Mouse (Mus musculus) liver, embryonic 13.5 days (tissue): ENCODE data around the gene Fibp. TPM values are rescaled to one million over a fixed set of nuclear protein-coding genes. Genes with fewer than 3 reads are reported as not detected.

Experiments
- ATAC-seq: fragments of 200-750 bp; cut with Nextera tagmentation; 2 replicates; pipeline ENCODE4 v1.8.0; 2017; ENCODE audit warnings: low read depth, mild to moderate bottlenecking, moderate number of reproducible peaks, moderate library complexity
- DNase-seq: peaks from one replicate; pipeline ENCODE4 v3.0.0; 2022
- H3K27ac ChIP-seq: fragments of 300-500 bp; sonication (generic); 2 replicates; pipeline ENCODE4 v1.5.1; 2015; ENCODE audit warnings: moderate library complexity, mild to moderate bottlenecking, inconsistent platforms
- H3K27me3 ChIP-seq: fragments of 300-500 bp; sonication (generic); 2 replicates; pipeline ENCODE4 v1.6.1; 2015; ENCODE audit warnings: mild to moderate bottlenecking, inconsistent platforms
- H3K36me3 ChIP-seq: fragments of 300-500 bp; sonication (generic); 2 replicates; pipeline ENCODE4 v1.6.1; 2015; ENCODE audit warnings: mild to moderate bottlenecking, inconsistent platforms
- H3K4me1 ChIP-seq: fragments of 300-500 bp; sonication (generic); replicated peaks from 2 replicates; pipeline ENCODE4 v1.6.1; 2015; ENCODE audit warnings: inconsistent platforms
- H3K4me2 ChIP-seq: fragments of 300-500 bp; sonication (generic); 2 replicates; pipeline ENCODE4 v1.6.1; 2015; ENCODE audit warnings: inconsistent platforms, mild to moderate bottlenecking, moderate library complexity
- H3K4me3 ChIP-seq: fragments of 300-500 bp; sonication (generic); replicated peaks from 2 replicates; pipeline ENCODE4 v1.5.1; 2015; ENCODE audit warnings: mild to moderate bottlenecking, inconsistent platforms
- H3K9ac ChIP-seq: fragments of 300-500 bp; sonication (generic); 2 replicates; pipeline ENCODE4 v1.6.1; 2015; ENCODE audit warnings: mild to moderate bottlenecking, inconsistent platforms
- H3K9me3 ChIP-seq: fragments of 300-500 bp; sonication (generic); replicated peaks from 2 replicates; pipeline ENCODE4 v1.6.1; 2016; ENCODE audit warnings: inconsistent platforms
- WGBS: fragments of 180-500 bp; shearing (Covaris S2); methylation state at CpG from one replicate; pipeline ENCODE4 v1.1.7; 2015; ENCODE audit not compliant: insufficient replicate concordance; 5-methylcytosine and 5-hydroxymethylcytosine counted together
- polyA plus RNA-seq: library from polyadenylated mRNA; unstranded; fragments of >200 nt; fragmentation: Nextera tagmentation; extraction: Ambion mirVana; gene quantifications from 2 replicates; pipeline ENCODE4 v1.2.1, GENCODE M21; 2015

The Fibp gene
- polyA plus RNA-seq, 1 experiment from 2014 or later, result 34.0 TPM

- WGBS, result 65% methylated on average over 6 of the region's 6 CpGs
These were observed 6.6 kb downstream of the Fibp start for GRCm38 (mm10) chr19:5466916-5467500.

GRCm38 (mm10) chr19:5468374-5468773 lies 8.0 kb downstream of the Fibp start, which contains the start of gene Ctsw:
Gene Ctsw (minus strand): TSS chr19:5468507.
- no peak for ATAC-seq
- Histone ChIP-seq H3K36me3 (peaks cover 42% of the 10 kb centered on the region), H3K27me3 (peaks cover 5% of the 10 kb centered on the region), H3K4me1 (peaks cover 10% of the 10 kb centered on the region), H3K4me2 (no peak within 1 kb of the TSS), H3K4me3 (no peak within 1 kb of the TSS), H3K9me3 (no peaks in the 10 kb centered on the region), H3K27ac (no peak within 1 kb of the TSS), H3K9ac (no peak within 1 kb of the TSS)
- DNase-seq, result no peak
- WGBS, result 38% methylated on average over 5 of the region's 5 CpGs

More at GRCm38 (mm10) chr19:5466916-5467500, 6.6 kb downstream of the Fibp start:
- DNase-seq, result no peak
- no peak overlapping the region for H3K27ac ChIP-seq
- no peak overlapping the region for H3K9ac ChIP-seq
- no peak overlapping the region for H3K4me3 ChIP-seq
- H3K4me2 ChIP-seq, result no peak overlapping the region
- H3K36me3 ChIP-seq, result peaks cover 53% of the 10 kb centered on the region
- H3K27me3 ChIP-seq, result no peaks in the 10 kb centered on the region
- ATAC-seq, result no peak
- peaks cover 9% of the 10 kb centered on the region; the same call in 1 of the 2 replicates for H3K4me1 ChIP-seq
- H3K9me3 ChIP-seq, result no peaks in the 10 kb centered on the region

DNA sequence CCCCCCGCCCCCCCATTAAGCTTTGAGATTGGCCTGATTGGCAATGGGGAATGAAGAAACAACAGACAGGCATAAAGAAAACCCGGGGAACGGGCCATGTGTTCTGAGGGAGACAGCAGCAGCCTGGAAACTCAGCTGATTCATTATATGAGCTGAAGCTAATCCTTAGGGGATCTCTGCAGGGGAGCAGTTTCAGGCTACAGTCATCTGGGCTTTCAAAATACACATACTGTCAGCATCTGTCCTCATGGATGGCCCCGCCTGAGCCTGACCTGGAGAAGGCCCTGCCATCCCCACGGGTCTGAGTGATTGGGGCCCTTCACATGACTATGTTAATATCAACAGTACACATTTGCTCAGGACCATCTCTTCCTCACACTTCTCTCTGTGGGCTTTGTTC lies 11.4 kb downstream of the Fibp start:
- Histone ChIP-seq H3K4me1 (peaks cover 36% of the 10 kb centered on the region), H3K27me3 (peaks cover 33% of the 10 kb centered on the region), H3K36me3 (peaks cover 8% of the 10 kb centered on the region; the same call in 1 of the 2 replicates), H3K4me3 (no peak overlapping the region), H3K27ac (no peak overlapping the region), H3K9ac (no peak overlapping the region), H3K9me3 (no peaks in the 10 kb centered on the region), H3K4me2 (no peak overlapping the region)
- no peak for ATAC-seq
- DNase-seq, result no peak
- 56% methylated on average over 5 of the region's 5 CpGs for WGBS

DNA sequence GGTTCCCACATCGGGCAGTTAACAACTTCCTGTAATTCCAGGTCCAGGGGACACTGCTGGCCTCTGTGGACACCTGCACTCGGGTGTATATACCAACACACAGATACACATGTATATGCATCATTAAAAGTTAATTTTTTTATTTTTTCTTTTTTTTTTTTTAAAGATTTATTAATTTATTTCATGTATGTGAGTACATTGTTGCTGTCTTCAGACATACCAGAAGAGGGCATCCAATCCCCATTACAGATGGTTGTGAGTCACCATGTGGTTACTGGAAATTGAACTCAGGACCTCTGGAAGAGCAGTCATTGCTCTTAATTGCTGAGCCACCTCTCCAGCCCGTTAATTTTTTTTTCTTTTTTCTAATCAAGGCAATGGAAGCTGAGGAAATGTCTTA lies 12.4 kb downstream of the Fibp start:
- no peak overlapping the region for H3K4me2 ChIP-seq
- no peak overlapping the region for H3K9ac ChIP-seq
- H3K9me3 ChIP-seq, result no peaks in the 10 kb centered on the region
- ATAC-seq, result no peak
- no peaks in the 10 kb centered on the region for H3K36me3 ChIP-seq
- H3K27me3 ChIP-seq, result peaks cover 36% of the 10 kb centered on the region
- DNase-seq, result no peak
- H3K4me1 ChIP-seq, result peaks cover 37% of the 10 kb centered on the region
- no peak overlapping the region for H3K27ac ChIP-seq
- no peak overlapping the region for H3K4me3 ChIP-seq
- WGBS, result 48% methylated on average over 3 of the region's 3 CpGs

DNA sequence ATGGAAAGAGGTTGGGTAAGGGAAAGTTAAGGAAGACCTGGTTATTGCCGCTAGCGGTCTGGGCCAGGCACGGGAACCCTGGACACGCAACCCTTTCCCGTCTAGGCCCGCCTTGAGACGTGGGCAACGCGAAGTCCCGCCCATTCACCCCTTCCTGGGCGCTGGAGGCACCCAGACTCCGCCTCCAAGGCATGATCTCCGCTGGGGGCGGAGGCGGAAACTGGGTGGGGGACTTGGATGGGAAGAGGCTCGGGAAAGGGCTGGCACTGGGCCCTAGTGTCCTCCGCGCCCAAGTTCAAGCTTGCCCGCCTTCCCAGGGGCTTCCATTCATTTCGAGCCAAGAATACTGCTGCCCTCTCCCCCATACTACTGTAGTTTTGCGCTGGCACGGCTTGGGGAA lies 13.3 kb downstream of the Fibp start, which contains the start of gene Efemp2:
Efemp2 (plus strand) TSS at position 235 of the 400 bp plus-strand sequence.
- ATAC-seq (peak; percentile 70), DNase-seq (peak; percentile 69)
- peak within 1 kb of the TSS; percentile 60 for H3K27ac ChIP-seq
- H3K4me3 ChIP-seq, result peak within 1 kb of the TSS; percentile 57
- WGBS, result 6% methylated on average over 22 of the region's 22 CpGs
- H3K27me3 ChIP-seq, result peaks cover 36% of the 10 kb centered on the region
- peaks cover 30% of the 10 kb centered on the region for H3K4me1 ChIP-seq
- H3K9me3 ChIP-seq, result no peaks in the 10 kb centered on the region
- H3K4me2 ChIP-seq, result peak within 1 kb of the TSS; percentile 77
- H3K9ac ChIP-seq, result peak within 1 kb of the TSS; percentile 65
- no peaks in the 10 kb centered on the region for H3K36me3 ChIP-seq

- 2% methylated on average over 52 of the region's 68 CpGs for WGBS
- H3K4me1 ChIP-seq, result peaks cover 30% of the 10 kb centered on the region
These were observed 14.1 kb downstream of the Fibp start for GRCm38 (mm10) chr19:5474281-5475068.

DNA sequence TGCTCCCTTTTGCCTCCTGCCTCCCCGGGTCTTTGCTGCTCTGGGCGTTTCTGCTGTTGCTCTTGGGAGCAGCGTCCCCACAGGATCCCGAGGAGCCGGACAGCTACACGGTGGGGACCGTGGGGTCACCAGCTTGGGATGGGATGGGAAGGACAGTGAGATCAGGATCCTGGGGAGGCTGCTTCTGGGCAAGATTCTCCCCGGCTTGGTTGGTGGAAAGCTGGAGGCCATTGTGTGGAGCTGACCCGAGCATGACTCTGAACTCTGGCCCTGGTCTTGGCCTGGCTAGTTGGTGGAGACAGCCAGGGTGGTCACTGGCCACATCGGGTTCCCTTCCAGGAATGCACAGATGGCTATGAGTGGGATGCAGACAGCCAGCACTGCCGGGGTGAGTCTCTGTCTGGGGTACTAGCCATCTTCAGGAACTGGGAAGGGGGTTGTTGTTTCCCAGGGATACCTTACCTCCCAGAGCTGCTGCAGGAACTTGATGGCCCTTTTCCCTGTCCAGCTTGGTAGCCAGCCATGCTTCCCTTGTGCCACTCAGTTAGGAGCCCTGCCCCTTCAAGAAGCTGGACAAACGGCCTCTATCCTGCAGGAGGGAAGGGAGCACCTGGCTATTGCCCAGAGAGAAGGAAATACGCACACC lies 14.8 kb downstream of the Fibp start:
- Histone ChIP-seq H3K9me3 (no peaks in the 10 kb centered on the region), H3K4me2 (peak overlapping the region; percentile 77), H3K36me3 (no peaks in the 10 kb centered on the region), H3K4me1 (peaks cover 30% of the 10 kb centered on the region), H3K27me3 (peaks cover 36% of the 10 kb centered on the region), H3K27ac (peak overlapping the region; percentile 60; the same call in 1 of the 2 replicates), H3K9ac (peak overlapping the region; percentile 65), H3K4me3 (peak overlapping the region; percentile 57)
- DNase-seq (no peak), ATAC-seq (no peak)
- WGBS, result 40% methylated on average over 13 of the region's 13 CpGs

More at GRCm38 (mm10) chr19:5474281-5475068, 14.1 kb downstream of the Fibp start:
- peak overlapping the region; percentile 77 for H3K4me2 ChIP-seq
- ATAC-seq (peak; percentile 49), DNase-seq (no peak)
- H3K9ac ChIP-seq, result peak overlapping the region; percentile 65
- H3K27ac ChIP-seq, result peak overlapping the region; percentile 60
- H3K9me3 ChIP-seq, result no peaks in the 10 kb centered on the region
- H3K36me3 ChIP-seq, result no peaks in the 10 kb centered on the region
- H3K27me3 ChIP-seq, result peaks cover 36% of the 10 kb centered on the region
- H3K4me3 ChIP-seq, result peak overlapping the region; percentile 57

DNA sequence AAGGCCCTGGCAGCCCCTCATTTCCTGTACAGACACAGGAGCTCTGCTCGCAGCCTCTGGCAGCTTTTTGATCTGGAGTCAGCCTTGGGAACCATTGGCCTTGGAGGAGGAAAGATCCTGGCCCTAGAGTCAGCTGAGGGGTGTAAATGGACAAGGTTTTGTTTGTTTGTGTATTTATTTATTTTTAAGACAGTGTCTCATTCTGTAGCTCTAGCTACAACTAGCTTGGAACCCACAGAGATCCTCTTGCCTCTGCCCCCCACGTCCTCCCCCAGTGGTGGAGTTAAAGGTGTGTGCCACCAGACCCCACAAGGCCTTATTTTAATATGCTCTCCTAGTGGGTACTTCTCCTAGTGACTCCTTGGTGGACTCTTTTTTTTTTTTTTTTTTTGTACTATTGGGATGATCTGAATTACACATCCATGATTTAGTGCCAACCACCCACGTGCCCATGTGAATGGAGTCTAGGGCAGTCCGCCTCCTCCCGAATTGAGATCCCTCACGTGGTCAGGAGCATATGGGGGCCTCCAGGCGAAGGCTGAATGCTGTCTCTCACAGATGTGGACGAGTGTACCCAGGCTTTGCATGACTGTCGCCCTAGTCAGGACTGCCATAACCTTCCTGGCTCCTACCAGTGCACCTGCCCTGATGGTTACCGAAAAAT lies 16.7 kb downstream of the Fibp start:
- Histone ChIP-seq H3K4me3 (no peak overlapping the region), H3K27me3 (peaks cover 36% of the 10 kb centered on the region), H3K36me3 (peaks cover 9% of the 10 kb centered on the region), H3K9me3 (no peaks in the 10 kb centered on the region), H3K4me1 (peaks cover 30% of the 10 kb centered on the region), H3K9ac (no peak overlapping the region), H3K4me2 (no peak overlapping the region), H3K27ac (no peak overlapping the region)
- no peak for DNase-seq
- no peak for ATAC-seq
- 71% methylated on average over 10 of the region's 10 CpGs for WGBS

DNA sequence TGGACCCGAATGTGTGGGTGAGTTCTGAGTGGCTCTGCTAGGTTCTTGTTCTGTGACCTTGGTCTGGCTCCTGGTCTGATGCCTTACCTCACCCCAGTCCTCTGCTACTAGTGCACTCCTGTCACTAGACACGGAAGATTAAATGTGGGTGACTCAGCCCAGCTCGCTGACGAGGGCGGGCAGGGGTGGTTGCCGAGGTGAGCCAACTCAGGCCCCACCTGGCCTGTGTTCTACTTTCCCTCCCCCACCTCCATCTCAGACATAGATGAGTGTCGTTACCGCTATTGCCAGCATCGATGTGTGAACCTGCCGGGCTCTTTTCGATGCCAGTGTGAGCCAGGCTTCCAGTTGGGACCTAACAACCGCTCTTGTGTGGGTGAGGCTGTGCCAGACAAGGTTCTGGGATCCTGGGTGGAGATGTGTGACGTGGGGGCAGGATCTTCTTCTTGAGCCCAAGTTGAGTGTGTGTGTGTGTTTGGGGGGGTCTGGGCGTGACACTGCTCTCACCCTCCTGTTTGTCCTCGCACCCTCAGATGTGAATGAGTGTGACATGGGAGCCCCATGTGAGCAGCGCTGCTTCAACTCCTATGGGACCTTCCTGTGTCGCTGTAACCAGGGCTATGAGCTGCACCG lies 17.4 kb downstream of the Fibp start:
- WGBS, result 78% methylated on average over 18 of the region's 18 CpGs
- Histone ChIP-seq H3K9ac (no peak overlapping the region), H3K9me3 (no peaks in the 10 kb centered on the region), H3K4me2 (no peak overlapping the region), H3K36me3 (peaks cover 16% of the 10 kb centered on the region), H3K27me3 (peaks cover 36% of the 10 kb centered on the region), H3K4me3 (no peak overlapping the region), H3K27ac (no peak overlapping the region), H3K4me1 (peaks cover 30% of the 10 kb centered on the region)
- ATAC-seq, result no peak
- DNase-seq, result no peak

DNA sequence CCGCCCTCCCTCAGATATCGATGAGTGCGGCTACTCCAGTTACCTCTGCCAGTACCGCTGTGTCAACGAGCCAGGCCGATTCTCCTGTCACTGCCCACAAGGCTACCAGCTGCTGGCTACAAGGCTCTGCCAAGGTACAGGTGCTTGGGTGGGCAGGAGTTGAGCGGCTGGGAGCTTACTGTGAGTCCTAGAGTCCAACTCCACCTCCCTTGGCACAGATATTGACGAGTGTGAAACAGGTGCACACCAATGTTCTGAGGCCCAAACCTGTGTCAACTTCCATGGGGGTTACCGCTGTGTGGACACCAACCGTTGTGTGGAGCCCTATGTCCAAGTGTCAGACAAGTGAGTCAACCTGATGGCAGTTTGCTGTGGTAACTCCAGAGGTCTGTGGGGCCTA lies 19.6 kb downstream of the Fibp start:
- Histone ChIP-seq H3K9me3 (no peaks in the 10 kb centered on the region), H3K9ac (no peak overlapping the region), H3K36me3 (peaks cover 38% of the 10 kb centered on the region), H3K4me2 (no peak overlapping the region), H3K27me3 (peaks cover 15% of the 10 kb centered on the region), H3K27ac (no peak overlapping the region), H3K4me1 (peaks cover 20% of the 10 kb centered on the region), H3K4me3 (no peak overlapping the region)
- ATAC-seq, result no peak
- DNase-seq, result no peak
- WGBS, result 82% methylated on average over 10 of the region's 10 CpGs
